Mouse (Mus musculus): ENCODE results near the gene Ehhadh. TPM values are rescaled to one million over a fixed set of nuclear protein-coding genes. Genes with fewer than 3 reads are reported as not detected.

Ehhadh gene
- total and polyA plus RNA-seq, 3 experiments: 5.3 to 6.6 TPM; not detected in 1

GRCm38 (mm10) chr16:21724261-21724660 lies 63.3 kb downstream of the Ehhadh start:
- H3K27me3 ChIP-seq (ENCODE audit: control insufficient read depth in 1 of 2, insufficient read depth in 2 of 2, low read length in 2 of 2): no peaks in the 10 kb centered on the region
- no peaks in the 10 kb centered on the region for H3K9me3 ChIP-seq (replicated peaks; ENCODE audit: insufficient read depth, low read length)
- no peak overlapping the region for H3K27ac ChIP-seq (ENCODE audit: control insufficient read depth, low read depth, low read length)
- no peaks in the 10 kb centered on the region for H3K79me2 ChIP-seq (ENCODE audit: control insufficient read depth, insufficient read depth, low read length, poor library complexity)
- H3K9ac ChIP-seq (ENCODE audit: control insufficient read depth, low read depth, low read length, poor library complexity, severe bottlenecking): no peak overlapping the region
- peaks cover 0 to 3% of the 10 kb centered on the region in 2 experiments; a peak in 1 of 4 replicates for H3K36me3 ChIP-seq (ENCODE audit: control insufficient read depth in 1 of 2, insufficient read depth in 2 of 2, low read length in 2 of 2)
- H3K4me1 ChIP-seq (ENCODE audit: control insufficient read depth in 1 of 2, insufficient read depth in 2 of 2, low read length in 2 of 2): peaks cover 0 to 9% of the 10 kb centered on the region in 2 experiments; a peak in 2 of 4 replicates
- TF ChIP-seq RCOR1 (IDR thresholded peaks at IDR 0.05; ENCODE audit: low read depth, low read length) (no peak), ZNF384 (IDR thresholded peaks at IDR 0.05; ENCODE audit: low read depth, low read length) (no peak), GATA1 (IDR thresholded peaks at IDR 0.05; ENCODE audit: low read depth, low read length) (no peak), MAZ (IDR thresholded peaks at IDR 0.05; ENCODE audit: low read depth, low read length) (no peak), MYC (IDR thresholded peaks at IDR 0.05; ENCODE audit: low read depth, low read length) (no peak), TBP (IDR thresholded peaks at IDR 0.05; ENCODE audit: low read depth, low read length) (no peak)
- no peak overlapping the region for H3K4me3 ChIP-seq (ENCODE audit: control insufficient read depth in 1 of 2, insufficient read depth in 1 of 2, low read depth in 2 of 2, low read length in 2 of 2)
- DNase-seq (ENCODE audit: low read depth, low spot score): no peak

- Histone ChIP-seq H3K36me3 (ENCODE audit: control insufficient read depth in 1 of 2, insufficient read depth in 2 of 2, low read length in 2 of 2) (peaks cover 0 to 2% of the 10 kb centered on the region in 2 experiments; a peak in 1 of 4 replicates), H3K4me1 (ENCODE audit: control insufficient read depth in 1 of 2, insufficient read depth in 2 of 2, low read length in 2 of 2) (peaks cover 0 to 8% of the 10 kb centered on the region in 2 experiments; a peak in 3 of 4 replicates), H3K4me3 (ENCODE audit: control insufficient read depth in 1 of 2, insufficient read depth in 1 of 2, low read depth in 2 of 2, low read length in 2 of 2) (peak overlapping the region; percentile 29 to 45; a peak in 3 of 4 replicates), H3K27ac (ENCODE audit: control insufficient read depth, low read depth, low read length) (no peak overlapping the region), H3K9ac (ENCODE audit: control insufficient read depth, low read depth, low read length, poor library complexity, severe bottlenecking) (no peak overlapping the region), H3K79me2 (ENCODE audit: control insufficient read depth, insufficient read depth, low read length, poor library complexity) (no peaks in the 10 kb centered on the region), H3K9me3 (replicated peaks; ENCODE audit: insufficient read depth, low read length) (no peaks in the 10 kb centered on the region), H3K27me3 (ENCODE audit: control insufficient read depth in 1 of 2, insufficient read depth in 2 of 2, low read length in 2 of 2) (no peaks in the 10 kb centered on the region)
- TF ChIP-seq JUND (IDR thresholded peaks at IDR 0.05; ENCODE audit: low read depth, low read length): peak; percentile 23; the same call in 1 of the 2 replicates
- 0 out of 2 replicates have a peak, but pooled peaks have one; percentile 15 for TF ChIP-seq MAZ (IDR thresholded peaks at IDR 0.05; ENCODE audit: low read depth, low read length)
- peak in 1 of 2 experiments; percentile 33; a peak in 2 of 4 replicates for TF ChIP-seq EP300 (IDR thresholded peaks at IDR 0.05; ENCODE audit: low read depth in 1 of 2, low read length in 2 of 2)
- no peak for TF ChIP-seq GATA1 (IDR thresholded peaks at IDR 0.05; ENCODE audit: low read depth, low read length)
- peak; percentile 80 for DNase-seq (ENCODE audit: low read depth, low spot score)
These were observed 67.8 kb downstream of the Ehhadh start for GRCm38 (mm10) chr16:21719770-21720169.

- no peak for DNase-seq (ENCODE audit: low read depth, low spot score)
- TF ChIP-seq ZMIZ1 (IDR thresholded peaks at IDR 0.05; ENCODE audit: low read depth, low read length): no peak
- no peak for TF ChIP-seq CHD1 (IDR thresholded peaks at IDR 0.05; ENCODE audit: low read depth, low read length)
- no peak for TF ChIP-seq TCF12 (IDR thresholded peaks at IDR 0.05; ENCODE audit: low read depth, low read length)
- no peak for TF ChIP-seq SIN3A (IDR thresholded peaks at IDR 0.05; ENCODE audit: low read length)
- no peak for TF ChIP-seq MYB (IDR thresholded peaks at IDR 0.05; ENCODE audit: low read depth, low read length)
- no peak for TF ChIP-seq MAX (IDR thresholded peaks at IDR 0.05; ENCODE audit: low read length)
- Histone ChIP-seq H3K9ac (ENCODE audit: control insufficient read depth, low read depth, low read length, poor library complexity, severe bottlenecking) (no peak overlapping the region), H3K9me3 (replicated peaks; ENCODE audit: insufficient read depth, low read length) (no peaks in the 10 kb centered on the region), H3K36me3 (ENCODE audit: control insufficient read depth in 1 of 2, insufficient read depth in 2 of 2, low read length in 2 of 2) (peaks cover 0 to 2% of the 10 kb centered on the region in 2 experiments; a peak in 1 of 4 replicates), H3K27me3 (ENCODE audit: control insufficient read depth in 1 of 2, insufficient read depth in 2 of 2, low read length in 2 of 2) (peaks cover 0 to 3% of the 10 kb centered on the region in 2 experiments; a peak in 1 of 4 replicates), H3K27ac (ENCODE audit: control insufficient read depth, low read depth, low read length) (no peak overlapping the region), H3K4me3 (ENCODE audit: control insufficient read depth in 1 of 2, insufficient read depth in 1 of 2, low read depth in 2 of 2, low read length in 2 of 2) (no peak overlapping the region), H3K4me1 (ENCODE audit: control insufficient read depth in 1 of 2, insufficient read depth in 2 of 2, low read length in 2 of 2) (peaks cover 0 to 4% of the 10 kb centered on the region in 2 experiments; a peak in 3 of 4 replicates), H3K79me2 (ENCODE audit: control insufficient read depth, insufficient read depth, low read length, poor library complexity) (no peaks in the 10 kb centered on the region)
These were observed 73.1 kb downstream of the Ehhadh start for GRCm38 (mm10) chr16:21714516-21714915.

Other genes starting within 250 kb of the Ehhadh start
- not detected in 2 replicates for gene 2510009E07Rik, start 93.1 kb downstream of the Ehhadh start, total RNA-seq (2012; rRNA removed)
- not detected for gene 2510009E07Rik, start 93.1 kb downstream of the Ehhadh start, polyA plus RNA-seq (2012; ENCODE audit: insufficient read depth in 1 of 2, insufficient read length in 2 of 2, low read depth in 1 of 2, low replicate concordance in 2 of 2, missing spikeins in 1 of 2)
- 0.20 and 0.23 TPM in 2 replicates for gene Map3k13, start 6.5 kb upstream of the Ehhadh start, total RNA-seq (2012; rRNA removed)
- gene Map3k13, start 6.5 kb upstream of the Ehhadh start, polyA plus RNA-seq (2012; ENCODE audit: insufficient read depth in 1 of 2, insufficient read length in 2 of 2, low read depth in 1 of 2, low replicate concordance in 2 of 2, missing spikeins in 1 of 2): under 1 TPM in 1 of 2 experiments, not detected in 1; 0.82 TPM
- 26.9 and 32.9 TPM in 2 replicates for gene Tmem41a, start 159.7 kb upstream of the Ehhadh start, total RNA-seq (2012; rRNA removed)
- 10 to 100 TPM in 1 of 2 experiments, not detected in 1; 50.3 TPM for gene Tmem41a, start 159.7 kb upstream of the Ehhadh start, polyA plus RNA-seq (2012; ENCODE audit: insufficient read depth in 1 of 2, insufficient read length in 2 of 2, low read depth in 1 of 2, low replicate concordance in 2 of 2, missing spikeins in 1 of 2)
- gene Liph, start 207.9 kb upstream of the Ehhadh start, total RNA-seq (2012; rRNA removed): not detected in 2 replicates
- not detected for gene Liph, start 207.9 kb upstream of the Ehhadh start, polyA plus RNA-seq (2012; ENCODE audit: insufficient read depth in 1 of 2, insufficient read length in 2 of 2, low read depth in 1 of 2, low replicate concordance in 2 of 2, missing spikeins in 1 of 2)
- 30.3 and 31.7 TPM in 2 replicates for gene Senp2, start 221.7 kb upstream of the Ehhadh start, total RNA-seq (2012; rRNA removed)
- 10 to 100 TPM in 1 of 2 experiments, not detected in 1; 54.7 TPM for gene Senp2, start 221.7 kb upstream of the Ehhadh start, polyA plus RNA-seq (2012; ENCODE audit: insufficient read depth in 1 of 2, insufficient read length in 2 of 2, low read depth in 1 of 2, low replicate concordance in 2 of 2, missing spikeins in 1 of 2)

Data from MEL (cell line).